Comparison of ENCODE assay signal across 12 mouse cellular contexts in genomic region chr1:120027693-120028092, GRCm38 (mm10). TPM values are rescaled to one million over a fixed set of nuclear protein-coding genes. Genes with fewer than 3 reads are reported as not detected.
DNase-seq lines count a peak whose midpoint lies in the region; ATAC-seq and TF ChIP-seq lines count a peak whose summit lies in the region.
"Had no signal": no experiment of that assay in that cellular context is flagged by ENCODE, and none has a peak within 500 bp of the region (broad histone marks: within the 10 kb centered on the region; RNA-seq: fewer than 3 reads in every experiment).

No protein-coding gene starts in this region.

- no peaks in the 10 kb centered on the region for H3K9me3 ChIP-seq in embryonic facial prominence, embryonic 15.5 days (replicated peaks)
- no peaks in the 10 kb centered on the region for H3K9me3 ChIP-seq in embryonic facial prominence, embryonic 10.5 days
- no peaks in the 10 kb centered on the region for H3K9me3 ChIP-seq in midbrain, postnatal 0 days (ENCODE audit: low read length)
- no peaks in the 10 kb centered on the region for H3K9me3 ChIP-seq in midbrain, embryonic 14.5 days (ENCODE audit: control insufficient read depth, low read length)

- TF ChIP-seq CTCF in midbrain, postnatal 0 days (IDR thresholded peaks at IDR 0.05): no peak

- intact Hi-C loops in heart, postnatal 14 days (cut with DNase I): no loop called here

- H3K4me3 ChIP-seq in embryonic facial prominence, embryonic 15.5 days (replicated peaks): no peak overlapping the region
- no peak overlapping the region for H3K4me3 ChIP-seq in embryonic facial prominence, embryonic 10.5 days
- no peak overlapping the region for H3K4me3 ChIP-seq in midbrain, postnatal 0 days (ENCODE audit: low read depth, low read length)
- H3K4me3 ChIP-seq in midbrain, embryonic 14.5 days (replicated peaks; ENCODE audit: low read depth, low read length): no peak overlapping the region
- H3K4me3 ChIP-seq: myocyte had no signal

- H3K4me2 ChIP-seq in embryonic facial prominence, embryonic 15.5 days (replicated peaks): no peak overlapping the region
- H3K4me2 ChIP-seq in midbrain, postnatal 0 days (ENCODE audit: low read depth, low read length, poor library complexity, severe bottlenecking): no peak overlapping the region
- no peak overlapping the region for H3K4me2 ChIP-seq in midbrain, embryonic 14.5 days (ENCODE audit: low read length)

- H3K27ac ChIP-seq in embryonic facial prominence, embryonic 15.5 days (replicated peaks): no peak overlapping the region
- no peak overlapping the region for H3K27ac ChIP-seq in embryonic facial prominence, embryonic 10.5 days (replicated peaks)
- H3K27ac ChIP-seq in midbrain, postnatal 0 days (ENCODE audit: low read depth, low read length): no peak overlapping the region
- no peak overlapping the region for H3K27ac ChIP-seq in midbrain, embryonic 14.5 days (replicated peaks; ENCODE audit: low read depth, low read length)
- H3K27ac ChIP-seq: liver, embryonic 14.5 days had no signal

- H3K4me1 ChIP-seq in embryonic facial prominence, embryonic 15.5 days: 0 out of 2 replicates have a peak, but pooled peaks cover under 1% of the 10 kb centered on the region
- H3K4me1 ChIP-seq in embryonic facial prominence, embryonic 10.5 days: peaks cover 11% of the 10 kb centered on the region
- H3K4me1 ChIP-seq in midbrain, postnatal 0 days (ENCODE audit: insufficient read depth, low read length): no peaks in the 10 kb centered on the region
- H3K4me1 ChIP-seq in midbrain, embryonic 14.5 days (ENCODE audit: control insufficient read depth, insufficient read depth, low read length): no peaks in the 10 kb centered on the region

- peak; percentile 51; the same call in 1 of the 2 replicates for ATAC-seq in embryonic facial prominence, embryonic 15.5 days (ENCODE audit: insufficient number of reproducible peaks, low FRiP score, low TSS enrichment, low read depth)
- no peak for ATAC-seq in midbrain, postnatal 0 days (ENCODE audit: low FRiP score)
- no peak for ATAC-seq in midbrain, embryonic 14.5 days (ENCODE audit: low FRiP score, low TSS enrichment)
- no peak for ATAC-seq in megakaryocyte, adult 5-6 weeks (ENCODE audit: poor library complexity, severe bottlenecking)

- DNase-seq in embryonic facial prominence, embryonic 10.5 days (ENCODE audit: low spot score): no peak
- peak; percentile 14 for DNase-seq in midbrain, postnatal 0 days (ENCODE audit: low spot score)
- DNase-seq in midbrain, embryonic 14.5 days: no peak
- DNase-seq in heart, postnatal 14 days: peak; percentile 53 to 58
- DNase-seq in testis, postnatal 10 days (ENCODE audit: low spot score): peak; percentile 51
- no peak for DNase-seq in B cell, adult 2 months
- DNase-seq: embryo, embryonic 11 days had no signal

- H3K9ac ChIP-seq in embryonic facial prominence, embryonic 15.5 days: no peak overlapping the region
- H3K9ac ChIP-seq in midbrain, postnatal 0 days (replicated peaks; ENCODE audit: low read length, poor library complexity, severe bottlenecking): no peak overlapping the region
- no peak overlapping the region for H3K9ac ChIP-seq in midbrain, embryonic 14.5 days (replicated peaks; ENCODE audit: low read length)
- H3K9ac ChIP-seq: liver, embryonic 14.5 days had no signal

- H3K27me3 ChIP-seq in embryonic facial prominence, embryonic 15.5 days: no peaks in the 10 kb centered on the region; the same call in 1 of the 2 replicates
- peaks cover 6% of the 10 kb centered on the region; the same call in 1 of the 2 replicates for H3K27me3 ChIP-seq in embryonic facial prominence, embryonic 10.5 days (replicated peaks; ENCODE audit: low read depth, poor library complexity, severe bottlenecking)
- H3K27me3 ChIP-seq in midbrain, postnatal 0 days (ENCODE audit: insufficient read depth, low read length): no peaks in the 10 kb centered on the region
- no peaks in the 10 kb centered on the region; the same call in 1 of the 2 replicates for H3K27me3 ChIP-seq in midbrain, embryonic 14.5 days (ENCODE audit: control insufficient read depth, insufficient read depth, low read length)

- H3K36me3 ChIP-seq in embryonic facial prominence, embryonic 15.5 days: no peaks in the 10 kb centered on the region
- no peaks in the 10 kb centered on the region for H3K36me3 ChIP-seq in embryonic facial prominence, embryonic 10.5 days (replicated peaks)
- H3K36me3 ChIP-seq in midbrain, postnatal 0 days (ENCODE audit: insufficient read depth, low read length): no peaks in the 10 kb centered on the region
- H3K36me3 ChIP-seq in midbrain, embryonic 14.5 days (ENCODE audit: control insufficient read depth, insufficient read depth, low read length): no peaks in the 10 kb centered on the region

- 47% methylated on average over 4 of the region's 4 CpGs for WGBS in embryonic facial prominence, embryonic 15.5 days
- WGBS in embryonic facial prominence, embryonic 10.5 days: 80% methylated on average over 4 of the region's 4 CpGs
- 72% methylated on average over 4 of the region's 4 CpGs for WGBS in midbrain, postnatal 0 days
- 81% methylated on average over 4 of the region's 4 CpGs for WGBS in midbrain, embryonic 14.5 days

RNA-seq across cellular contexts. Expression of gene Sctr, which starts 21.0 kb away (rescaled TPM):
- polyA plus RNA-seq in embryonic facial prominence, embryonic 15.5 days (2015; fragmentation: Nextera tagmentation; extraction: Ambion mirVana): 0.08 and 0.20 TPM in 2 replicates
- 0.16 and 0.24 TPM in 2 replicates for polyA plus RNA-seq in embryonic facial prominence, embryonic 10.5 days (2016; fragmentation: Nextera tagmentation; extraction: Ambion mirVana)
- total RNA-seq in midbrain, postnatal 0 days (2014; rRNA removed): 0.66 and 1.6 TPM in 2 replicates
- polyA plus RNA-seq in midbrain, postnatal 0 days (2015; fragmentation: Nextera tagmentation; extraction: Ambion mirVana): 1.00 and 1.0 TPM in 2 replicates
- polyA plus RNA-seq in midbrain, embryonic 14.5 days (2014; fragmentation: Nextera tagmentation; extraction: Ambion mirVana): 0.38 and 0.53 TPM in 2 replicates
- under 1 TPM in 1 of 2 experiments, not detected in 1; 0.24 TPM for total RNA-seq in heart, postnatal 14 days (2021)
- total RNA-seq in megakaryocyte, adult 5-6 weeks (2015): not detected in 2 replicates
- total RNA-seq in megakaryocyte, adult 5-6 weeks (2017): not detected in 2 replicates

RNA-seq across cellular contexts. Expression of gene Cfap221, which starts 30.7 kb away (rescaled TPM):
- polyA plus RNA-seq in embryonic facial prominence, embryonic 15.5 days (2015; fragmentation: Nextera tagmentation; extraction: Ambion mirVana): 0.55 and 1.5 TPM in 2 replicates
- polyA plus RNA-seq in embryonic facial prominence, embryonic 10.5 days (2016; fragmentation: Nextera tagmentation; extraction: Ambion mirVana): not detected in 2 replicates
- total RNA-seq in midbrain, postnatal 0 days (2014; rRNA removed): 0.55 TPM in 1 of 2 replicates, not detected in the other
- 0.13 and 0.63 TPM in 2 replicates for polyA plus RNA-seq in midbrain, postnatal 0 days (2015; fragmentation: Nextera tagmentation; extraction: Ambion mirVana)
- 0.37 TPM in 1 of 2 replicates, not detected in the other for polyA plus RNA-seq in midbrain, embryonic 14.5 days (2014; fragmentation: Nextera tagmentation; extraction: Ambion mirVana)
- not detected for total RNA-seq in heart, postnatal 14 days (2021)
- total RNA-seq in megakaryocyte, adult 5-6 weeks (2015): not detected in 2 replicates
- total RNA-seq in megakaryocyte, adult 5-6 weeks (2017): not detected in 2 replicates
- polyA plus RNA-seq: C2C12; liver, embryonic 14.5 days; myocyte had no signal

RNA-seq across cellular contexts. Expression of gene Tmem37, which starts 46.2 kb away (rescaled TPM):
- polyA plus RNA-seq in embryonic facial prominence, embryonic 15.5 days (2015; fragmentation: Nextera tagmentation; extraction: Ambion mirVana): 9.9 and 11.4 TPM in 2 replicates
- 5.2 and 7.2 TPM in 2 replicates for polyA plus RNA-seq in embryonic facial prominence, embryonic 10.5 days (2016; fragmentation: Nextera tagmentation; extraction: Ambion mirVana)
- total RNA-seq in midbrain, postnatal 0 days (2014; rRNA removed): 2.7 and 4.0 TPM in 2 replicates
- polyA plus RNA-seq in midbrain, postnatal 0 days (2015; fragmentation: Nextera tagmentation; extraction: Ambion mirVana): 6.9 and 7.5 TPM in 2 replicates
- polyA plus RNA-seq in midbrain, embryonic 14.5 days (2014; fragmentation: Nextera tagmentation; extraction: Ambion mirVana): 3.1 and 7.4 TPM in 2 replicates
- total RNA-seq in heart, postnatal 14 days (2021): 1 to 10 TPM; 5.5 to 6.3 TPM
- total RNA-seq in megakaryocyte, adult 5-6 weeks (2015): 1.0 TPM in 1 of 2 replicates, not detected in the other
- total RNA-seq in megakaryocyte, adult 5-6 weeks (2017): not detected in 2 replicates

Comparison
In these comparisons a context has a peak if more than half of its experiments do, and no peak if none do; other contexts are left out.
1. DNase-seq: peak in midbrain, postnatal 0 days (single experiment), heart, postnatal 14 days (2 of 2) and testis, postnatal 10 days (single experiment); none in embryonic facial prominence, embryonic 10.5 days (single experiment), midbrain, embryonic 14.5 days (single experiment) and B cell, adult 2 months (0 of 2).